In the genomic region with DNA sequence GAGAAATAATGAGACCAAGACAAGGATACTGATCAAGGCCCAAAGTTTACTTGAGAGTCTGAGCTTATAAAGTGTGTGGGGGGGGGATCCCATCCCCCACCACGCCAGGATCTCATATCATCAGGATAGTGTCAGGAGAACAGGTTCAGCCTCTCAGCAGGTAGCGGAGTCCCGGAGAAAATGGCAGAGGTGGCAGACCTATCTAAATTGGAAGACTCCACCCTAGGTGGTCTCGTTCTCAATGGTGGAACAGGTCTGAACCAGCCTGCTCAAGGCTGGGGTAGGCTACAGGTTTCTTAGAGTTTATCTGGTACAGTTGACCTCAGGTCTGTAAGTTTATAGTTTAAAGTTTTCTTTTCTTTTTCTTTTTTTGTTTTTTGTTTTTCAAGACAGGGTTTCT, we compare ENCODE assay signal across 22 mouse cellular contexts. TPM values are rescaled to one million over a fixed set of nuclear protein-coding genes. Genes with fewer than 3 reads are reported as not detected.
DNase-seq lines count a peak whose midpoint lies in the region; ATAC-seq and TF ChIP-seq lines count a peak whose summit lies in the region.
"Had no signal": no experiment of that assay in that cellular context is flagged by ENCODE, and none has a peak within 500 bp of the region (broad histone marks: within the 10 kb centered on the region; RNA-seq: fewer than 3 reads in every experiment).

No protein-coding gene starts in this region.

- no peak for ATAC-seq in hindbrain, embryonic 11.5 days (ENCODE audit: low FRiP score)
- ATAC-seq: forebrain, embryonic 14.5 days; forebrain, postnatal 0 days had no signal

- 0 out of 2 replicates have a peak, but pooled peaks have one; percentile 46 for TF ChIP-seq EP300 in ES-Bruce4 (IDR thresholded peaks at IDR 0.05; ENCODE audit: insufficient read depth, low read depth, low read length)

- TF ChIP-seq POLR2A in ES-Bruce4 (IDR thresholded peaks at IDR 0.05; ENCODE audit: insufficient read depth, low read length) = no peak

- H3K4me1 ChIP-seq in ES-Bruce4 (ENCODE audit: control insufficient read depth, insufficient read depth, low read length) (no peaks in the 10 kb centered on the region), ES-E14 (ENCODE audit: control insufficient read depth in 2 of 2, insufficient read depth in 2 of 2, low read length in 2 of 2, poor library complexity in 1 of 2) (peaks cover 0 to 11% of the 10 kb centered on the region in 2 experiments; a peak in 2 of 4 replicates)
- no peaks in the 10 kb centered on the region for H3K4me1 ChIP-seq in hindbrain, embryonic 11.5 days (replicated peaks; ENCODE audit: control insufficient read depth, insufficient read depth, low read length)
- H3K4me1 ChIP-seq: embryonic facial prominence, embryonic 13.5 days; embryonic facial prominence, embryonic 15.5 days; forebrain, embryonic 10.5 days; forebrain, embryonic 12.5 days had no signal

- in situ Hi-C loops in ES-E14 (cut with MboI; ENCODE audit: low sequenced_read_pairs in 2 of 2, unreplicated experiment in 2 of 2) = no loop called here

- TF ChIP-seq CTCF in ES-Bruce4 (IDR thresholded peaks at IDR 0.05; ENCODE audit: low read depth, low read length) = no peak

- H3K4me3 ChIP-seq in ES-Bruce4 (ENCODE audit: low read depth, low read length) (peak overlapping the region; percentile 29; the same call in 1 of the 2 replicates), ES-E14 (ENCODE audit: insufficient read depth in 1 of 2, low read depth in 1 of 2, low read length in 2 of 2, poor library complexity in 1 of 2, severe bottlenecking in 1 of 2) (no peak overlapping the region)
- no peak overlapping the region for H3K4me3 ChIP-seq in hindbrain, embryonic 11.5 days (ENCODE audit: low read depth, low read length)
- H3K4me3 ChIP-seq: embryonic facial prominence, embryonic 13.5 days; embryonic facial prominence, embryonic 15.5 days; erythroblast, embryonic 14.5 days; forebrain, embryonic 10.5 days; forebrain, embryonic 12.5 days had no signal

- 74% methylated on average over 4 of the region's 4 CpGs for WGBS in hindbrain, embryonic 11.5 days

- H3K9ac ChIP-seq in ES-Bruce4 (ENCODE audit: low read depth, poor library complexity, severe bottlenecking) = peak overlapping the region; percentile 65
- H3K9ac ChIP-seq in ES-E14 (ENCODE audit: insufficient read depth, low read depth, low read length, poor library complexity, severe bottlenecking) = no peak overlapping the region
- H3K9ac ChIP-seq in hindbrain, embryonic 11.5 days (ENCODE audit: low read depth, low read length) = no peak overlapping the region
- H3K9ac ChIP-seq: embryonic facial prominence, embryonic 13.5 days; embryonic facial prominence, embryonic 15.5 days; forebrain, embryonic 12.5 days; forebrain, postnatal 0 days had no signal

- no peaks in the 10 kb centered on the region for H3K27me3 ChIP-seq in ES-Bruce4 (ENCODE audit: control insufficient read depth, insufficient read depth, low read length, poor library complexity, severe bottlenecking)
- no peaks in the 10 kb centered on the region for H3K27me3 ChIP-seq in hindbrain, embryonic 11.5 days (ENCODE audit: control insufficient read depth, insufficient read depth, low read length)
- H3K27me3 ChIP-seq: embryonic facial prominence, embryonic 13.5 days; embryonic facial prominence, embryonic 15.5 days; forebrain, embryonic 12.5 days had no signal

- H3K4me2 ChIP-seq in hindbrain, embryonic 11.5 days (replicated peaks; ENCODE audit: low read depth, low read length) = no peak overlapping the region
- H3K4me2 ChIP-seq: embryonic facial prominence, embryonic 13.5 days; embryonic facial prominence, embryonic 15.5 days; forebrain, embryonic 12.5 days had no signal

- no peaks in the 10 kb centered on the region for H3K9me3 ChIP-seq in ES-Bruce4 (replicated peaks; ENCODE audit: control insufficient read depth, insufficient read depth, low read length, poor library complexity, severe bottlenecking)
- H3K9me3 ChIP-seq in ES-E14 (ENCODE audit: control insufficient read depth, insufficient read depth, low read depth, low read length) = no peaks in the 10 kb centered on the region
- no peaks in the 10 kb centered on the region for H3K9me3 ChIP-seq in hindbrain, embryonic 11.5 days (ENCODE audit: control insufficient read depth, low read length)
- H3K9me3 ChIP-seq: embryonic facial prominence, embryonic 13.5 days; embryonic facial prominence, embryonic 15.5 days; forebrain, embryonic 10.5 days; forebrain, embryonic 12.5 days had no signal

- H3K27ac ChIP-seq in ES-Bruce4 (ENCODE audit: insufficient read depth, low read length) (no peak overlapping the region), ES-E14 (ENCODE audit: insufficient read depth, low read depth, low read length, poor library complexity, severe bottlenecking) (no peak overlapping the region; the same call in 1 of the 2 replicates)
- H3K27ac ChIP-seq in hindbrain, embryonic 11.5 days (ENCODE audit: low read depth, low read length) = no peak overlapping the region
- H3K27ac ChIP-seq: embryonic facial prominence, embryonic 13.5 days; embryonic facial prominence, embryonic 15.5 days; forebrain, embryonic 10.5 days; forebrain, embryonic 12.5 days had no signal

- H3K36me3 ChIP-seq in ES-Bruce4 (ENCODE audit: control insufficient read depth, insufficient read depth, low read length, poor library complexity, severe bottlenecking) = no peaks in the 10 kb centered on the region
- no peaks in the 10 kb centered on the region for H3K36me3 ChIP-seq in ES-E14 (ENCODE audit: control insufficient read depth, insufficient read depth, low read length, poor library complexity, severe bottlenecking)
- H3K36me3 ChIP-seq in hindbrain, embryonic 11.5 days (ENCODE audit: control insufficient read depth, insufficient read depth, low read length) = no peaks in the 10 kb centered on the region
- H3K36me3 ChIP-seq: embryonic facial prominence, embryonic 13.5 days; embryonic facial prominence, embryonic 15.5 days; forebrain, embryonic 10.5 days; forebrain, embryonic 12.5 days had no signal

- DNase-seq in ES-E14 (ENCODE audit: low read depth, low spot score) (peak; percentile 49), ZHBTc4 (ENCODE audit: low read depth, low spot score) (peak; percentile 75)
- DNase-seq in hindbrain, embryonic 11.5 days (ENCODE audit: low spot score) = no peak
- DNase-seq in adrenal gland, postnatal 25 days = no peak
- DNase-seq in adrenal gland, adult (ENCODE audit: inconsistent age in 2 of 2, low spot score in 1 of 2) = no peak
- DNase-seq: adrenal gland, adult 8-10 months; adrenal gland, postnatal 14 days; cerebellum, adult 11 months; cerebellum, adult 18-20 months; cerebellum, adult 8-10 months; cerebellum, adult 9-11 months; cerebellum, postnatal 14 days; cerebellum, postnatal 36 days; embryo, embryonic 11 days; forebrain, postnatal 0 days had no signal

TF ChIP-seq in ES-E14, 5 proteins besides CTCF, POLR2A, EP300 and RAD21:
- TF ChIP-seq CHD2 (IDR thresholded peaks at IDR 0.05; ENCODE audit: low read depth, low read length) (no peak), ZC3H11A (IDR thresholded peaks at IDR 0.05; ENCODE audit: borderline replicate concordance, low read depth, low read length) (no peak)

RNA-seq across cellular contexts. Expression of gene Dnase1, which starts 14.0 kb away (rescaled TPM):
- not detected in 2 replicates for polyA plus RNA-seq in ES-Bruce4 (2011; ENCODE audit: insufficient read depth, insufficient read length, low read depth, missing spikeins)
- total RNA-seq in ES-E14 (2012; rRNA removed) = 1.0 and 1.1 TPM in 2 replicates
- polyA plus RNA-seq in hindbrain, embryonic 11.5 days (2014; fragmentation: Nextera tagmentation; extraction: Ambion mirVana) = 4.9 and 5.3 TPM in 2 replicates
- not detected in 2 replicates for total RNA-seq in adrenal gland, postnatal 25 days (2021)
- total RNA-seq: adrenal gland, adult 8-10 months; adrenal gland, postnatal 14 days; forebrain, postnatal 0 days had no signal
- polyA plus RNA-seq: erythroblast, embryonic 14.5 days had no signal

RNA-seq across cellular contexts. Expression of gene Slx4, which starts 19.1 kb away (rescaled TPM):
- 33.5 and 39.5 TPM in 2 replicates for polyA plus RNA-seq in ES-Bruce4 (2011; ENCODE audit: insufficient read depth, insufficient read length, low read depth, missing spikeins)
- total RNA-seq in ES-E14 (2012; rRNA removed) = 36.9 and 40.5 TPM in 2 replicates
- 22.0 and 28.2 TPM in 2 replicates for polyA plus RNA-seq in hindbrain, embryonic 11.5 days (2014; fragmentation: Nextera tagmentation; extraction: Ambion mirVana)
- total RNA-seq in adrenal gland, postnatal 25 days (2021) = 26.7 and 33.7 TPM in 2 replicates

RNA-seq across cellular contexts. Expression of gene Nlrc3, which starts 46.3 kb away (rescaled TPM):
- 0.49 and 0.84 TPM in 2 replicates for polyA plus RNA-seq in ES-Bruce4 (2011; ENCODE audit: insufficient read depth, insufficient read length, low read depth, missing spikeins)
- 2.1 and 2.3 TPM in 2 replicates for total RNA-seq in ES-E14 (2012; rRNA removed)
- 0.99 and 1.0 TPM in 2 replicates for polyA plus RNA-seq in hindbrain, embryonic 11.5 days (2014; fragmentation: Nextera tagmentation; extraction: Ambion mirVana)
- total RNA-seq in adrenal gland, postnatal 25 days (2021) = 3.7 and 4.3 TPM in 2 replicates
- polyA plus RNA-seq: erythroblast, embryonic 14.5 days had no signal

RNA-seq across cellular contexts. Expression of gene Trap1, which starts 54.9 kb away (rescaled TPM):
- polyA plus RNA-seq in ES-Bruce4 (2011; ENCODE audit: insufficient read depth, insufficient read length, low read depth, missing spikeins) = 104 and 105 TPM in 2 replicates
- total RNA-seq in ES-E14 (2012; rRNA removed) = 157 and 174 TPM in 2 replicates
- polyA plus RNA-seq in hindbrain, embryonic 11.5 days (2014; fragmentation: Nextera tagmentation; extraction: Ambion mirVana) = 73.3 and 79.4 TPM in 2 replicates
- total RNA-seq in adrenal gland, postnatal 25 days (2021) = 209 TPM in 2 replicates

Comparison
In these comparisons a context has a peak if more than half of its experiments do, and no peak if none do; other contexts are left out.
1. DNase-seq: peak in ES-E14 (single experiment) and ZHBTc4 (single experiment); none in hindbrain, embryonic 11.5 days (single experiment), adrenal gland, postnatal 25 days (single experiment) and adrenal gland, adult (0 of 2).